Mouse (Mus musculus) right cerebral cortex, postnatal 10 days (tissue): Measurements from ENCODE around the gene Gp9.

Experiments
- DNase-seq, 2 experiments: peaks; one replicate each; pipeline ENCODE4 v3.0.0; 2021; ENCODE audit warnings: low spot score in 2 of 2

Gene Gp9

DNA sequence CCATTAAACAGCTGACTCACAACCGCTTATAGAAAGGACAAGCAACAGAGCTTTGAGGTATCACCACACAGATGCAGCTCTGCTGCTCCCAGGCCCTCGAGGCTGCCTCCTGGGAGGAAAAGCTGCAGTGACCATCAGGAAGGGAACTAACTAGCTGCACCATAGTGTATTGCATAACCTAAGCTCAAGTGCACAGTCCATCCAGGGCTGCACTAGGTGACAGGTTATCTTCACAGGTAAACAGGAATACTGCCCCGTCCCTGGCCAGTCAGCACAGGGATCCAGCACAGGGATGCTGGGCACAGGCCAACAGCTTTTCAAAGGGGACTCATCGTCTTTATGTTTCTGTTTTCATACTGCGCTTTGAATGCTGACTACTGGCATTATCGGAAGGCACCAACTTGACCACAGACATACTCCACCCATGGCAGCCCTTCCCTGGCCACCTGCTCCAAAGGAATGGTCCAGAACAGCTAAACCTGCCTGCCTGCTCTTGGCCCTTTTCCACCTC is 31.8 kb downstream of the Gp9 start:
- DNase-seq = no peak

DNA sequence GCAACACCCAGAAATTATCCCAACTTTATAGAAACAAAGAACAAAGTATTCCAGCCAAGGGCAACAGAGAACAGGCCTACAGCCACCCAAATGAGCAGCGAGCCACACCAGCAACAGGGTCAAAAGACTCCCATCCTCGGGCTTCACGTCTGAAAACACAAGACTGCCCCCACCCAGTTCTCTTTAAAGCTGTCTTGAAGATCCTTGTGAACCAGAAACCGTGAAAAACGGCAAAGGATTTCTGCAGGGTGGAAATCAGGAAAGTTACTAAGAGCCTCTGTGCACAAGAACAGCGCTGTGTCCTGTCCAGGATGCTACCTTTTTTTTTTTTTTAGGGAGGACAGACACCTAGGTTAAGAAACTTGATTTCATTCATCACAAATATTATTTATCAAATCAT is 32.4 kb downstream of the Gp9 start:
- no peak for DNase-seq

DNA sequence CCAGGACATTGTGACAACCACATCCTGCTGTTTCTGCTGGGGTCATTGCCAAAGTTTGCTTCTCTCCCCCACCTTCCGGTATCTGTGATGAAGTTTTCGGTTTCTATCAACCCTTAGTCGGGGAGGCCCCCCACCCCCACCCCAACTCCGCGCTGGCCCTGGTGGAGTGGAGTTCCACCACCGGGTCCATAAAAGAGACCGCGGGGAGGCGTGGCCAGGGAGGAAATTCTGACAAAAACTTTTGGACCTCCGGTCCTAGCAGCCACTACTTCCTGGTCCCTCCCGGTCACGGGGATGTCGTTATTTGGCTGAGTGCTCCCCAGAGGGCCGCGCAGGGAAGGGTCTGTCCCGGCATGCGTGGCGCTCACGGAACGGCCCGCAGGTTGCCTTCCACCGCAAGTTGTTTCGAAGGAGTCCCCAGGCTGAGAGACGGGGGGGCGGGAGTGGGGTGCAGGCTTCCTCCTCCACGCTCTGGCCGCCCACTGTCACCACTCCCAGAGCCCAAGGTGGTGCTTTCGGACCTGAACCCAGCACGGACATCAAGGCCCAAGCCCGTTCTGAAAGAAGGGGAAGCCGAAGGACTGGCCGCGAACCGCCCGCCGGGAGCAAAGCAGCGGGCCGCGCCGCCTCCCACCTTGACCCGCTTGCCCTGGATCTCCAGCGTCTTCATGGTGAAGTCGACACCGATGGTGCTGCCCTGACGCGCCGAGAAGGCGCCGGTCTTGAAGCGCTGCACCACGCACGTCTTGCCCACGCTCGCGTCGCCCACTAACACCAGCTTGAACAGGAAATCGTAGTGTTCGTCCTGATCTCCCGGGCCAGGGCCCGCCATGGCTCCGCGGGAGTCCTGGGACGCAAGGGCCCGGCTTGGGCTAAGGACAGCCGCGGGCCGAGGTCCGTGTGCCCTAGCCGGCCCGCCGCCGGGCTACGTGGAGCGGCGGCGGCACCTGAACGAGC is 33.1 kb downstream of the Gp9 start:
- DNase-seq = peak; percentile 64 to 67

GRCm38 (mm10) chr6:87811675-87812338 is 33.9 kb downstream of the Gp9 start, which contains the start of gene Rab43:
Gene Rab43, minus strand, starts transcription at chr6:87812164.
- peak; percentile 94 for DNase-seq

- DNase-seq = no peak
Measured at GRCm38 (mm10) chr6:87812656-87813055, 34.8 kb downstream of the Gp9 start.

GRCm38 (mm10) chr6:87814486-87814885 is 36.6 kb downstream of the Gp9 start:
- DNase-seq = no peak

DNA sequence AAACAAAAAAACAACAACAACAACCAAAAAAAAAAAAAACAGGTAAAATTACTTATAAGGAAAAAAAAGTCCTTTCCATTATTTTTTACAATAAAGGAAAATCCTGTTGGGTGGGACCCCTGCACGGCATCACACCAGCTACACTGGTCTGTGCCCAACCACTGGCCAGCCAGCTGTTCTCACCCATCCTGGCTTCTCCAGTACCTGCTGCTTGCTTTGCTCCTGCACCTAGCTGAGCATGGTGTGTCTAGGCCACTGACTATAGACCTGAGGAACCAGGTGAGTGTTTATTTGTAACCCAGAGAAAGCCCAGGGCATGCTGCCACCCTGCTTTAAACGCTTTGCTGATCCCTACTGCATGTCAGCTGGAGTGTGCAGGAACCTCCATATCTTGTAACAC is 42.5 kb downstream of the Gp9 start:
- DNase-seq = no peak
